Mouse (Mus musculus): ENCODE measurements around the gene Eif2ak1. TPM values are rescaled to one million over a fixed set of nuclear protein-coding genes. Genes with fewer than 3 reads are reported as not detected.

Eif2ak1 gene
- total and polyA plus RNA-seq, 3 experiments = 25.6 to 38.8 (median 38.4) TPM

- DNase-seq = no peak
These were observed 80.2 kb downstream of the Eif2ak1 start, which contains the start of gene Ankrd61 for GRCm38 (mm10) chr5:143897635-143898330. Gene Ankrd61, minus strand, starts transcription at chr5:143897685.

- peak; percentile 15 for DNase-seq
These were observed 84.5 kb downstream of the Eif2ak1 start for GRCm38 (mm10) chr5:143902111-143902510.

DNA sequence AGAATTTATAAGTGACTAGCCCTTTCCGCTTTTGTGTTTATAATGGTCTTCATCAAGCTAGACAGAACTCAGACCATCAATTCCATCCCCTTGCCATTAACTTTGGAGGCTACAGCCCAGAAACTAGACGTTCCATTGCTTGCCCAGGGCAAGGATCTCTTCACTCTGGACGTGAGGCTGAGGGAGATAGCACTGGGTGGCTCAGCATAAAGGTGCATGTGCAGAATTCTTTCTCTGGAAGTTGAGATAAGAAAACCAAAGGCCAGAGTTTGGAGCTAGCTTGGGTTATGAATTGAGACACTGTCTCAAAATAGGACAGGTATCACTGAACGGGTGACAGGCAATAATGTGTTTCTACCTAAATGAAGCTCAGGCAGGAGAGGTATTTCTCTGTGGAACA lies 86.2 kb downstream of the Eif2ak1 start:
- DNase-seq = no peak

DNA sequence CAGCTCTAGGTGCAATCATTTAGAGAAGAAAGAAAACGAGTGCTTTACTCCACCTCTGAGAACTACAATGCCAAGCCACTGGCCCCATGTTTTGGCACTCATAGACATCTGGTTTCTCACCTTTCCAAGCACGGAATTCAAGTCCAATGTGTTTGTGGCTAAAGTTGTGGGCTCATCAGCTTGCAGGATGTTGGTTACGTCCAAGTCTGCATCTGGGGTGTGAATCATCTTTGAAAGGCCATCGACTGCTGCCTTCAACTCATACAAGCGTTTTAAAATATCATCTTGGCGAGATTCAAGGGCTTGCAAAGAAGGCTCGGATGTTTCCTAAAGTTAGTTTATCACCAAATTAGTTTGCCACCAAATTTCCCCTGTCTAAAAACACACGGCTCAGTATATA lies 88.8 kb downstream of the Eif2ak1 start:
- DNase-seq = no peak

GRCm38 (mm10) chr5:143908926-143909325 lies 91.3 kb downstream of the Eif2ak1 start:
- no peak for DNase-seq

DNA sequence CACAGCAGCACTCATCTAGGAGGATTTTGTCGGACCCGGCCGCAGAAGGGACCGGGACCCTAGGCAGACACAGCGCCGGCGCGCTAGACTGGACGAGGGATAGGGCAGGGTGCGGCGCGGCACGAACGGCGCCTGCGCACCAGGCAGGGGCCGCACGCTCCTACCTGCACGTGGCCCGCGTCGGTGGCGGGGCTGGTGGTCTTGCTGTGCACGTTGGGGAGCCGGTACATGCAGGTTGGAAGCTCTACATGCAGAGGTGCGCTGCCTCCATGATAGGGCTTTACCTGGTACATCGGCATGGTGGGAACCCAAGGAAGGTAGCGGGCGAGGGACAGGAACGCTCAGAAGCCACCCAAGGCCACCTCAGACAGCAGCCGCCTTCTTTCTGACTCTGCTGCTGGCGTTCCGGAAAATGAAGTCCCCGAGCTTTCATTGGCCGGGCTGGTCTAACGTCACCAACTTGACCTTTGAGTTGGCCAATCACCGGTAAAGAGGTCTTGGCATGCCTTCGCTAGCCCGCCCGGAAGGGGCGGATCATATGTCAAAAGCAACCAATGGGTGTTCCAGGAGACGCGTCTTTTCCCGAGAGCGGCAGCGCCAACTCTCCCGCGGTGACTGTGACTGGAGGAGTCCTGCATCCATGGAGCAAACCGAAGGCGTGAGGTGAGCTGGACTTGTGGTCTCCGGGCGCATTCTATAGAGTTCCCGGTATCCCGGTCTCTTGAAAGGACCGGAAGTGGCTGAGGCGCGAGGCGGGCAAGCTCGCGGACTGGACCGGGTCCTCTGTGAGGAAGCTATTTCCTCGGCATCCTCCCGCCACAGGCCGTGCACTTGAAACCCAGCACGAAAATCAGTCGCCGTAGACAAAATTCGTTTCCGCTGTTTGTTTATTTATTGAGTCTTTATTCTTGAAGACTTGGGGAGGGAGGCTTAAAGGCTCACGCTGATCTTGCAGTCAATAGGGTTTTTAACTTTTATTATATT lies 92.1 kb downstream of the Eif2ak1 start, which contains the start of the genes Aimp2 and Pms2:
Gene Aimp2, minus strand, starts transcription at position 431 of the 984 bp plus-strand sequence.
Gene Pms2, plus strand, starts transcription at position 548 of the 984 bp plus-strand sequence.
- DNase-seq = peak; percentile 97

GRCm38 (mm10) chr5:143916221-143916620 lies 98.6 kb downstream of the Eif2ak1 start:
- DNase-seq = no peak

DNA sequence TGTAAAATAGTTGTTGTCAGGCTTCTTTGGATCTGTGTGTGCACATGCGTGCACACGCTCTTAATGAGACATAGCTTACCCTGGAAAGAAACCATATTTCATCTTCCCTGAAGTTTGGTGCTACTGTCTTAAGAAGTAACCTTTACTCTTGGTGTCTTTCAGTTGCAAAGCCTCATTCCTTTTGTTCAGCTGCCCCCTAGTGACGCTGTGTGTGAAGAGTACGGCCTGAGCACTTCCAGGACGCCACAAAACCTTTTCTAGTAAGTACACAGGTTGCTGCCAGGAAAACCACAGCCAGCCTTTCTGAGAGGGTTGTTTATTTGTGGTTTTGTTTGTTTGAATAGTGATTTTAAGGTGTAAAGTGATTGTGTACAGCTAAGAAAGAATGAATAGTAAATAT lies 99.8 kb downstream of the Eif2ak1 start:
- peak; percentile 70 for DNase-seq

- no peak for DNase-seq
These were observed 100.5 kb downstream of the Eif2ak1 start for GRCm38 (mm10) chr5:143918120-143918519.

- no peak for DNase-seq
These were observed 107.3 kb downstream of the Eif2ak1 start for GRCm38 (mm10) chr5:143924781-143925452.

DNA sequence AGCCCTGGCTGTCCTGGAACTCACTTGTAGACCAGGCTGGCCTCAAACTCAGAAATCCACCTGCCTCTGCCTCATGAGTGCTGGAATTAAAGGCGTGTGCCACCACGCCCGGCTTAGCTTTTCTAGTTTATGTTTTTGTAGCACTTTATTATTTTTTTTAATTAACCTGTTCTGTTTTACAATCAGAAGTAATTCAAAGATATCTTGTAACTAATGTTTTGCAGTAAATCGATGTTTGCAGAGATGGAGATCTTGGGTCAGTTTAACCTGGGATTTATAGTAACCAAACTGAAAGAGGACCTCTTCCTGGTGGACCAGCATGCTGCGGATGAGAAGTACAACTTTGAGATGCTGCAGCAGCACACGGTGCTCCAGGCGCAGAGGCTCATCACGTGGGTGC lies 110.3 kb downstream of the Eif2ak1 start, which contains the start of gene Gm42421:
Gene Gm42421, plus strand, starts transcription at position 301 of the 400 bp plus-strand sequence.
- no peak for DNase-seq

DNA sequence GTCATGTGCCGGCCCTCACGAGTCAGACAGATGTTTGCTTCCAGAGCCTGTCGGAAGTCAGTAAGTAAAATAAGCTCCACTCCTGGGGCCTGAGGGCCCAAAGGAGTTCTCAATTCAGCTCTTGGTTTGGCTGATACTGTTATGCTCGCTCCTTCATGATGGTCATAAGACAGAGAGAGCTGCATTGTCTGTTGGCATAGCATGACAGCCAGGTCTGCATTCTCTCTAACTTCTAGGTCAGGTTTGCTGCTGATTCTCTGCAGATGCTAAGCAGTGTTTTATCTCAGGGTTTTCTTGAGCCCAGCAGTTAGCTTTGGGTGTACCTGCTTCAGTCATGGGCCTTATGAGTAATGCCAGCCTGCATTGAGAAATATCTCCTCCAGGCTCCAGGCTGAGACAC lies 111.7 kb downstream of the Eif2ak1 start:
- DNase-seq = no peak

DNA sequence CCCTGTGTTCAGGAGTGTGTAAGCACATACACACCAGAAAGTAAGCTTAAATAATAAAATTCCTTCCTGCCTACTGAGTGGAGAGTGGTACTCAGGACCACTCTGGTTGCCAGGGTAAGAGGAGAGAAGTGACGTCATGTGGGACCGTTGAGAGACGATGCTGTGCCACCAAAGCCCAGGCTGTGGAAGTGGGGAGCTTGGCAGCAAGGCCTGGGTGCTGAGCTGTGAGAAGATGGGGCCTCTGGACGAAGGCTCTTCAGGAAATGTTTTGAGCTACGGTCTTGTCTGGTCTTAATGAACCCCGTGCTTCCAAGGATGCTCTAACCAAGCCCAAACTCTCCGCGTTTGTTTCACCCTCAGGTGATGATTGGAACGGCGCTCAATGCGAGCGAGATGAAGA lies 113.1 kb downstream of the Eif2ak1 start:
- DNase-seq = no peak

- DNase-seq = no peak
These were observed 114.4 kb downstream of the Eif2ak1 start for GRCm38 (mm10) chr5:143931863-143932580.

DNA sequence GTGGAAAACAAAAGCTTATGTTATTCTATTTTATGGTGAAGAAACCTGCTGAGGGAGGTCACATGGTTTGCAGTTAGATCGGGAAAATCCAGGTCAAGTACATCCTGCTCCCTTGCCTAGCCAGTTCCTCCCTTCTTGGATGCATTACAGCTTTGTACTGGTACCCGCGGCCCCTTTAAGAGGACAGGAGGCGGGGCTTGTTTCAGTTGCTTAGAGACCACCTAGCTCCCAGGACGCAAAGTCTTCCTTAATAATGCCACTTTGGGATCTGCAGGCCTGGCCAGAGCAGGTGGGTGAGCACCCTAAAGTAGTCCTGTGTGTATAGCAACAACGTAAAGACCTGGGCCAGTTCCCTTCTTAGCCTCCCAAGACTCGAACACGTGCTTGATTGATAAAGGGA lies 115.2 kb downstream of the Eif2ak1 start, which contains the start of gene Rsph10b:
Gene Rsph10b, plus strand, starts transcription at position 205 of the 400 bp plus-strand sequence.
- peak; percentile 46 for DNase-seq

DNA sequence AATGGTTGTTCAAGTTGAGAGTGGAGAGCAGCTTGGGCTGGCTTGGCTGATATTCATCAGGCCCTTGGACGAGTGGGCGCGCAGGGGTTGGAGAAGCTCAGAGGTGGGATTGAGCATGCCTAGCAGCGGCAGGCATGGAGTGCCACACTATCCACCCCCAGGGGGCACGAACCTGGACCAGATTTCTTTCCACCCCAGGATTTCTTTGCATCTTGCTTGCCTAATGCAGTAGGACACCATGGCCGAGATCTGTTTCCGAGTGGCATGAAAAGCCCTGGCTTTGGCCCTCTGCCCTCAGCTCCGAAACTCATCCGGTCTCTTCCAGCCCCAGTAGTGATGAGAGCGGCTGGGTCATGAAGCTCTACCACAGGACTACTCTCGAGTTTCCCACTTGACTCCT lies 115.8 kb downstream of the Eif2ak1 start:
- DNase-seq = no peak

DNA sequence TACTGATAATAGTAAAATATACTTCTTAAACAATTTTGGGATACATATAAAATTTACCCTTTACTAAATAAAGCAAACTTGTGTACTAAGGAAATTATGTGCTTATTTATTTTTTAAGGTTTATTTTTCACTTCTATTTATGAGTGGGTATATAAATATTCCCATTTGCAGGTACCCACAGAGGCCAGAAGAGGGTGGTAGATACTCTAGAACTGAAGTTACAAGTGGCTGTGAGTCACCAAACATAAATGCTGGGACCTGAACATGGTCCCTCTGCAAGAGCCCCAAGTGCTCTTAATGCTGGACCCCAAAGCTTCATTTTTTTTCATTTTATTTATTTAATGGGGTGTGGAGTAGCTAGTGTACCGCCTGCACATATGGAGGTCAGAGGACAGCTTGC lies 116.3 kb downstream of the Eif2ak1 start:
- no peak for DNase-seq

DNA sequence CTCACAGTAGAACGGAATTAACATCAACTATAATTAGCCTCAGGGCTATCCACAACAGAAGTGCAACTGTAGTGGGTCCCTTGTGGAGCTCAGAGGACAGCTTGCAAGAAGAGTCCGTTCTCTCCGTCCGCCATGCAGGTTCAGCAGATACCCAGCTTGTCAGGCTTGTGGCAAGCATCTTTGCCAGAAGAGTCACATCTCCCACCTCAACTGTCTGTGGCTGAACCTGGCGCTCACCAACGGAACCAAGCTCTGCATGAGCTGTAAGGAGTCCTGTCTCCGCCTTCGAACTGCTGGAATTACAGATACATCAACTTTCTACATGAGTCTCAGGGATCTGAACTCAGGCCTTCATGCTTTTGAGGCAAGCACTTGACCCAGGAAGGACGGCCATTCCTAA lies 118.6 kb downstream of the Eif2ak1 start:
- no peak for DNase-seq

- no peak for DNase-seq
These were observed 124.0 kb downstream of the Eif2ak1 start for GRCm38 (mm10) chr5:143941588-143941987.

- DNase-seq = no peak
These were observed 125.9 kb downstream of the Eif2ak1 start for GRCm38 (mm10) chr5:143943231-143944125.

Measured in adrenal gland, adult 2 months (tissue).